Mouse (Mus musculus) limb, embryonic 11.5 days (tissue): ENCODE data around the gene Fbxo3. TPM values are rescaled to one million over a fixed set of nuclear protein-coding genes. Genes with fewer than 3 reads are reported as not detected.
A peak's percentile ranks its signal among the peaks of the same experiment; 100 is the strongest.
"Not testable (repeated sequence)": the region's sequence is repeated elsewhere in the genome, so short reads cannot be mapped to it uniquely, and the experiment has no call there.

Source experiments
- ATAC-seq: fragments of 200-750 bp; cut with Nextera tagmentation; 2 replicates; pipeline ENCODE4 v1.8.0; 2017; ENCODE audit warnings: low read depth; ENCODE audit not compliant: insufficient number of reproducible peaks, low FRiP score, low TSS enrichment
- DNase-seq: peaks from one replicate; pipeline ENCODE4 v3.0.0-alpha.2; 2015; ENCODE audit warnings: low spot score
- H3K27ac ChIP-seq: fragments of 300-500 bp; sonication (generic); replicated peaks from 2 replicates; pipeline ENCODE4 v1.5.1; 2014; ENCODE audit warnings: low read depth, mild to moderate bottlenecking, low read length
- H3K27me3 ChIP-seq: fragments of 300-500 bp; sonication (generic); 2 replicates; pipeline ENCODE4 v1.6.1; 2014; ENCODE audit warnings: mild to moderate bottlenecking, low read length, mixed read lengths; ENCODE audit not compliant: control insufficient read depth, insufficient read depth
- H3K36me3 ChIP-seq: fragments of 300-500 bp; sonication (generic); 2 replicates; pipeline ENCODE4 v1.6.1; 2014; ENCODE audit warnings: mild to moderate bottlenecking, low read length, moderate library complexity, mixed read lengths; ENCODE audit not compliant: control insufficient read depth, insufficient read depth
- H3K4me1 ChIP-seq: fragments of 300-500 bp; sonication (generic); 2 replicates; pipeline ENCODE4 v1.6.1; 2014; ENCODE audit warnings: low read length, mixed read lengths; ENCODE audit not compliant: control insufficient read depth, insufficient read depth
- H3K4me2 ChIP-seq: fragments of 300-500 bp; sonication (generic); 2 replicates; pipeline ENCODE4 v1.6.1; 2014; ENCODE audit warnings: low read depth, mild to moderate bottlenecking, moderate library complexity; ENCODE audit not compliant: severe bottlenecking
- H3K4me3 ChIP-seq: fragments of 300-500 bp; sonication (generic); 2 replicates; pipeline ENCODE4 v1.5.1; 2014; ENCODE audit warnings: low read depth, low read length
- H3K9ac ChIP-seq: fragments of 300-500 bp; sonication (generic); 2 replicates; pipeline ENCODE4 v1.6.1; 2014; ENCODE audit warnings: mild to moderate bottlenecking, low read length
- H3K9me3 ChIP-seq: fragments of 300-500 bp; sonication (generic); 2 replicates; pipeline ENCODE4 v1.6.1; 2016; ENCODE audit warnings: low read length; ENCODE audit not compliant: control insufficient read depth
- WGBS: fragments of 180-500 bp; shearing (Covaris S2); extraction: QIAGEN DNeasy Blood & Tissue Kit; methylation state at CpG from one replicate; pipeline ENCODE4 v1.1.7; 2014; 5-methylcytosine and 5-hydroxymethylcytosine counted together
- polyA plus RNA-seq: library from polyadenylated mRNA; unstranded; fragments of >200 nt; fragmentation: Nextera tagmentation; extraction: Ambion mirVana; gene quantifications from 2 replicates; pipeline ENCODE4 v1.2.1, GENCODE M21; 2014

Fbxo3 gene
- polyA plus RNA-seq = 53.0 and 54.6 TPM in 2 replicates

DNA sequence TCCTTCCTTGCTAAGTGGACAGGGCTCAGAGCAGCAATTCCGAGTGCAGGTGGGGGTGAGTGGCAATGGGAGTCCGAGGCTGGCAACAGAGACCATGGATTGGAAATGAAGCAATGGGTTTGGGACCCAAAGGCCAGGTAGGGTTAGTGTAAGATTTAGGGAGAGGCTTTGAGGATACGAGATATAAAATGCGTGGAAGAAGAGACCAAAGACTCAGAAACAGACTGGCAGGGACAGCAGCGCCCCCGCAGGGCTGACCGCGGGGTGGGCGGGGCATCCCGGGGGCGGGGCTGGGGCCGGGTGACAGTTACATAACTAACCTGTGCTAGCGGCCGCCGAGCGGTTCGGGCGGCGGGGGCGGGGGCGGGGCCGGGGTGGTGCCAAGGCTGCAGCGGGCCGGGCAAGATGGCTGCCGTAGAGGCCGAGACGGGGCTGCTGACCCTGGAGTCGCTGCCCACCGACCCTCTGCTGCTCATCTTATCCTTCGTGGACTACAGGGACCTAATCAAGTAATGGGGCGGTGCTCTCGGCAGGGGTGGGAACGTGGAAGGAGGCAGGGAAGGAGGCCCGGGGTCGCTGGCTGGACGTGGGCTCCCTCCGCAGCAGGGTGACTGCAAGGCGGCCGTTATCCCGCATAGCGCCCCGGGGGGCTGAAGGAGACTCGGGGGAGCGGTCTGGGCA, at the start of gene Fbxo3:
TSS of gene Fbxo3 (plus strand) at position 264 of the 681 bp plus-strand sequence.
- DNase-seq = peak; percentile 90
- no peaks in the 10 kb centered on the region for H3K27me3 ChIP-seq
- H3K4me2 ChIP-seq = peak within 1 kb of the TSS; percentile 57
- H3K9me3 ChIP-seq = no peaks in the 10 kb centered on the region
- H3K4me3 ChIP-seq = peak within 1 kb of the TSS; percentile 99
- H3K9ac ChIP-seq = peak within 1 kb of the TSS; percentile 95
- peak; percentile 94 for ATAC-seq
- no peaks in the 10 kb centered on the region for H3K36me3 ChIP-seq
- WGBS = under 1% methylated on average over 29 of the region's 44 CpGs
- peaks cover 8% of the 10 kb centered on the region; the same call in 1 of the 2 replicates for H3K4me1 ChIP-seq
- H3K27ac ChIP-seq = no peak within 1 kb of the TSS

GRCm38 (mm10) chr2:103982250-103982649, 45.3 kb upstream of the Fbxo3 start:
- no peak overlapping the region for H3K9ac ChIP-seq
- 9% methylated on average over 5 of the region's 5 CpGs for WGBS
- ATAC-seq = peak; percentile 78; the same call in 1 of the 2 replicates
- H3K27ac ChIP-seq = no peak overlapping the region
- no peaks in the 10 kb centered on the region; the same call in 1 of the 2 replicates for H3K36me3 ChIP-seq
- H3K9me3 ChIP-seq = no peaks in the 10 kb centered on the region
- H3K4me2 ChIP-seq = no peak overlapping the region
- H3K4me3 ChIP-seq = no peak overlapping the region
- H3K27me3 ChIP-seq = no peaks in the 10 kb centered on the region
- H3K4me1 ChIP-seq = peaks cover 3% of the 10 kb centered on the region; the same call in 1 of the 2 replicates
- peak; percentile 91 for DNase-seq

- WGBS = 91% methylated on average over 10 of the region's 10 CpGs
- H3K27ac ChIP-seq = no peak overlapping the region
- no peak overlapping the region for H3K4me3 ChIP-seq
- no peak overlapping the region for H3K9ac ChIP-seq
- H3K9me3 ChIP-seq = no peaks in the 10 kb centered on the region
- no peaks in the 10 kb centered on the region for H3K27me3 ChIP-seq
- ATAC-seq = no peak
- H3K36me3 ChIP-seq = no peaks in the 10 kb centered on the region; the same call in 1 of the 2 replicates
- peaks cover 3% of the 10 kb centered on the region; the same call in 1 of the 2 replicates for H3K4me1 ChIP-seq
- no peak for DNase-seq
- H3K4me2 ChIP-seq = no peak overlapping the region
Observed at GRCm38 (mm10) chr2:103983146-103983545, 44.4 kb upstream of the Fbxo3 start.

GRCm38 (mm10) chr2:103987595-103987994, 39.9 kb upstream of the Fbxo3 start:
- H3K27ac ChIP-seq, ATAC-seq, DNase-seq, H3K4me1 ChIP-seq, H3K9me3 ChIP-seq, H3K27me3 ChIP-seq, H3K9ac ChIP-seq, H3K36me3 ChIP-seq, H3K4me2 ChIP-seq, H3K4me3 ChIP-seq: not testable (repeated sequence)
- 74% methylated on average over 7 of the region's 8 CpGs for WGBS

DNA sequence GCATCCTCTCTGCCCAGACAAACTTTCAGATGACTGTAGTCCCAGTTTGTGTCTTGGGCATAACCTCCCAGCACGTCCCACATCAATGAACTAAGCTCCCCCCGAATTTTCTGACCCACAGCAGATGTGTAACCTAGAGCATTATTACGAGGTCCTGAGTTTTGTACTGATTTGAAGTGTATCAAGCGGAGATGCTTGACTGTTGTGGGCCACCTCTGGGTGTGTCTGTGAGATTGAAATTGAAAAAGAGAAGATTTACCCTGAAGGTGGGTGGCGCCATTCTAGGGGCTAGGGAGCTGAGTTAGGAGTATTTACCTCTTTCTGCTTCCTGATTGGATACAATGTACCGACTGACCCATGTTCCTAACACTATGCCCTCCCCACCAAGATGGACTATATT, 37.8 kb upstream of the Fbxo3 start:
- no peaks in the 10 kb centered on the region for H3K36me3 ChIP-seq
- no peak overlapping the region for H3K4me3 ChIP-seq
- H3K9ac ChIP-seq = no peak overlapping the region
- no peak for DNase-seq
- no peak for ATAC-seq
- H3K27ac ChIP-seq = no peak overlapping the region
- no peaks in the 10 kb centered on the region for H3K9me3 ChIP-seq
- 86% methylated on average over 6 of the region's 6 CpGs for WGBS
- H3K4me1 ChIP-seq = no peaks in the 10 kb centered on the region; the same call in 1 of the 2 replicates
- no peaks in the 10 kb centered on the region for H3K27me3 ChIP-seq
- H3K4me2 ChIP-seq = no peak overlapping the region

DNA sequence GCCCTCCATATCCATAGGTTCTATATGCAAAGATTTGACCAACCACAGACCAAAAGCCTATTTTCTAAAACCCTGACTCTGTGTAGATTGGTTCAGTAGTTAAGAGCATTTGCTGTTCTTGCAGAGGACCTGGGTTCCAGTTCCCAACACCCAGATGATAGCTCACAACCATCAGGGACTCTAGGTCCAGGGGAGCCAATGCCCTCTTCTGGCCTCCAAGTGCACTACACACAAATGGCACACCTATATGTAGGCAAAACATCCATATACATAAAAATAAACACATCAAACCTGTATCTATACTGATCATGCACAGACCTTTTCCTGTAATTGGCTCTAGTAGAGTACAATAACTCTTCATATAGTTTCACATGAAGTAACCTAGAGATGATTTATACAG, 36.2 kb upstream of the Fbxo3 start:
- no peak for ATAC-seq
- Histone ChIP-seq H3K9me3 (no peaks in the 10 kb centered on the region), H3K27ac (no peak overlapping the region), H3K36me3 (no peaks in the 10 kb centered on the region), H3K27me3 (no peaks in the 10 kb centered on the region), H3K4me3 (no peak overlapping the region), H3K9ac (no peak overlapping the region), H3K4me1 (no peaks in the 10 kb centered on the region; the same call in 1 of the 2 replicates), H3K4me2 (no peak overlapping the region)
- no peak for DNase-seq

DNA sequence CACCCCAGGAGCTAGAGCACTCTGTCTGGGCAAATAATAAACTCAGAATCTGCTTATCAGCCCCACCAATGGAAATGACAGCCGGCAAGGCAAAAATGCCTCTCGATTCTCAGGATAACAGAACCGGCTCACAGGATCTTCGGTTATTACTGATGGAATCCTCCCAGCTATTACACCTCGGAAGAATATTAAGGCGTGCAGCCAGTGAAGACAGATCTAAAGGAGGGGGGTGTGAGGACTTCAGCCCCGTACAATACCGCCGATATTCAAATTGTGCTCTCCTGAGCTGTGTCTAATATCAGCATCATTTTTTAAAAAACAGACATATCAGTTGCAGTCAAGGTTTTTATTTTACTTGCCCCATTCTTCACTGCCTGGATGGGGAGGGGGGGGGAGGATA, 35.4 kb upstream of the Fbxo3 start:
- H3K4me3 ChIP-seq = no peak overlapping the region
- ATAC-seq (no peak), DNase-seq (no peak)
- whole genome bisulfite sequencing = 77% methylated on average over 9 of the region's 9 CpGs
- no peak overlapping the region for H3K27ac ChIP-seq
- H3K9ac ChIP-seq = no peak overlapping the region
- H3K4me2 ChIP-seq = no peak overlapping the region
- H3K4me1 ChIP-seq = no peaks in the 10 kb centered on the region; the same call in 1 of the 2 replicates
- no peaks in the 10 kb centered on the region for H3K9me3 ChIP-seq
- no peaks in the 10 kb centered on the region for H3K36me3 ChIP-seq
- no peaks in the 10 kb centered on the region for H3K27me3 ChIP-seq

GRCm38 (mm10) chr2:103992618-103993332, 34.7 kb upstream of the Fbxo3 start:
- no peak overlapping the region for H3K27ac ChIP-seq
- DNase-seq (no peak), ATAC-seq (no peak)
- H3K9ac ChIP-seq = no peak overlapping the region
- H3K9me3 ChIP-seq = no peaks in the 10 kb centered on the region
- H3K4me2 ChIP-seq = no peak overlapping the region
- WGBS = 29% methylated on average over 17 of the region's 17 CpGs
- no peaks in the 10 kb centered on the region for H3K27me3 ChIP-seq
- no peaks in the 10 kb centered on the region; the same call in 1 of the 2 replicates for H3K4me1 ChIP-seq
- no peaks in the 10 kb centered on the region for H3K36me3 ChIP-seq
- H3K4me3 ChIP-seq = no peak overlapping the region
